Mouse (Mus musculus): Measurements from ENCODE around the gene Hmg20a. TPM values are rescaled to one million over a fixed set of nuclear protein-coding genes. Genes with fewer than 3 reads are reported as not detected.

Hmg20a gene
- polyA plus RNA-seq, 1 experiment from 2014 or later = 53.3 TPM

- Histone ChIP-seq H3K9ac (ENCODE audit: low read depth, low read length) (no peak overlapping the region), H3K27me3 (ENCODE audit: control insufficient read depth, insufficient read depth, low read length) (no peaks in the 10 kb centered on the region), H3K4me3 (ENCODE audit: low read depth, low read length) (no peak overlapping the region), H3K4me1 (ENCODE audit: control insufficient read depth, insufficient read depth, low read length) (peaks cover 26% of the 10 kb centered on the region), H3K36me3 (ENCODE audit: control insufficient read depth, insufficient read depth, low read length) (no peaks in the 10 kb centered on the region), H3K27ac (ENCODE audit: low read depth, low read length) (no peak overlapping the region), H3K4me2 (no peak overlapping the region), H3K9me3 (replicated peaks; ENCODE audit: control insufficient read depth, low read length) (no peaks in the 10 kb centered on the region)
- WGBS (ENCODE audit: insufficient replicate concordance) = 78% methylated on average over 2 of the region's 2 CpGs
- no peak for ATAC-seq (replicated peaks; ENCODE audit: insufficient number of reproducible peaks, low FRiP score, low TSS enrichment)
These were observed 91.9 kb downstream of the Hmg20a start for GRCm38 (mm10) chr9:56510281-56510680.

- no peak overlapping the region for H3K4me2 ChIP-seq
- peaks cover 23% of the 10 kb centered on the region for H3K4me1 ChIP-seq (ENCODE audit: control insufficient read depth, insufficient read depth, low read length)
- WGBS (ENCODE audit: insufficient replicate concordance) = 84% methylated on average over 4 of the region's 4 CpGs
- H3K27me3 ChIP-seq (ENCODE audit: control insufficient read depth, insufficient read depth, low read length) = no peaks in the 10 kb centered on the region
- H3K9me3 ChIP-seq (replicated peaks; ENCODE audit: control insufficient read depth, low read length) = no peaks in the 10 kb centered on the region
- H3K9ac ChIP-seq (ENCODE audit: low read depth, low read length) = no peak overlapping the region
- H3K4me3 ChIP-seq (ENCODE audit: low read depth, low read length) = no peak overlapping the region
- no peaks in the 10 kb centered on the region for H3K36me3 ChIP-seq (ENCODE audit: control insufficient read depth, insufficient read depth, low read length)
- no peak for ATAC-seq (replicated peaks; ENCODE audit: insufficient number of reproducible peaks, low FRiP score, low TSS enrichment)
- no peak overlapping the region for H3K27ac ChIP-seq (ENCODE audit: low read depth, low read length)
These were observed 94.1 kb downstream of the Hmg20a start for GRCm38 (mm10) chr9:56512486-56512885.

DNA sequence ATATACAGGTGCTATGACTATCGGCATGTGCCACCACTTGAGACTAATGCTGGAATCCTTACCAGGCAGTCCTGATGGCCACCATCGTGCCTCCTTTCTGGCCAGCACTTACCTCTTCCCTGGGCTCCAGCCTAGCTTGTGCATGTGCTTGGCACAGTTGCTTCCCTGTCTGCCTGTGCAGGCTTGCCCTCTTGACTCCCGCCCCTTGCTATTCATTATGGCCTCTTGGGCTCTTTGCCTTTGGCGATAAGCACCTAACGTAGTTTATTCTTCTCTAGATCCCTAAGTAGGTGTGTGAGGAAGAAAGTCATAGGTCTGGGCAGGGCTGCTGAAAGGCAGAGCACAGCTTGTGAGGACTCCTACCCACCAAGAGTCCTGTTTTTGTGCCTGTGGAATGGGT lies 96.7 kb downstream of the Hmg20a start:
- WGBS (ENCODE audit: insufficient replicate concordance) = 71% methylated on average over 5 of the region's 5 CpGs
- ATAC-seq (replicated peaks; ENCODE audit: insufficient number of reproducible peaks, low FRiP score, low TSS enrichment) = no peak
- H3K27me3 ChIP-seq (ENCODE audit: control insufficient read depth, insufficient read depth, low read length) = no peaks in the 10 kb centered on the region
- H3K4me2 ChIP-seq = no peak overlapping the region
- H3K4me1 ChIP-seq (ENCODE audit: control insufficient read depth, insufficient read depth, low read length) = peaks cover 15% of the 10 kb centered on the region; the same call in 1 of the 2 replicates
- H3K9ac ChIP-seq (ENCODE audit: low read depth, low read length) = no peak overlapping the region
- H3K9me3 ChIP-seq (replicated peaks; ENCODE audit: control insufficient read depth, low read length) = no peaks in the 10 kb centered on the region
- H3K36me3 ChIP-seq (ENCODE audit: control insufficient read depth, insufficient read depth, low read length) = no peaks in the 10 kb centered on the region
- H3K4me3 ChIP-seq (ENCODE audit: low read depth, low read length) = no peak overlapping the region
- H3K27ac ChIP-seq (ENCODE audit: low read depth, low read length) = no peak overlapping the region

DNA sequence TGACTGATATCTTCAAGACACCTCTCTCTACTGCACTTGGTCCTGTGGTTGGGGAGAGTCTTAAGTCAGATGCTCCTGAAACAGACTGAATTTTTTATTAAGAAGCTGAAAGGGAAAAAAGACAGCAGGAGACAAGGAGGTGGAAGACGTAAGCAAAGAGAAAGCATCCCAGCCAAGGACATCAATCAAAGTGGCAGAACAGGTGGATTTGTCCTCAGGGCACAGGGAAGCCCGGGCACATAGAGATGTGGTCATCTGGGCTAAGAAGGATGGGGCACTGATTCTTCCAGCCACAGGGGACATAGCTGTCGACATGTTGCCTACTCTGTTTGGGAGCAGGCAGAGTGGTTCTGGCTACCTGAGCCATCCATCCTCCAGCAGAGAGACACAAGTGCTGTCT lies 97.8 kb downstream of the Hmg20a start:
- H3K27ac ChIP-seq (ENCODE audit: low read depth, low read length) = no peak overlapping the region
- no peak overlapping the region for H3K4me2 ChIP-seq
- ATAC-seq (replicated peaks; ENCODE audit: insufficient number of reproducible peaks, low FRiP score, low TSS enrichment) = no peak
- H3K27me3 ChIP-seq (ENCODE audit: control insufficient read depth, insufficient read depth, low read length) = no peaks in the 10 kb centered on the region
- no peaks in the 10 kb centered on the region for H3K36me3 ChIP-seq (ENCODE audit: control insufficient read depth, insufficient read depth, low read length)
- H3K9me3 ChIP-seq (replicated peaks; ENCODE audit: control insufficient read depth, low read length) = no peaks in the 10 kb centered on the region
- 69% methylated on average over 3 of the region's 3 CpGs for WGBS (ENCODE audit: insufficient replicate concordance)
- no peak overlapping the region for H3K4me3 ChIP-seq (ENCODE audit: low read depth, low read length)
- no peak overlapping the region for H3K9ac ChIP-seq (ENCODE audit: low read depth, low read length)
- peaks cover 15% of the 10 kb centered on the region; the same call in 1 of the 2 replicates for H3K4me1 ChIP-seq (ENCODE audit: control insufficient read depth, insufficient read depth, low read length)

DNA sequence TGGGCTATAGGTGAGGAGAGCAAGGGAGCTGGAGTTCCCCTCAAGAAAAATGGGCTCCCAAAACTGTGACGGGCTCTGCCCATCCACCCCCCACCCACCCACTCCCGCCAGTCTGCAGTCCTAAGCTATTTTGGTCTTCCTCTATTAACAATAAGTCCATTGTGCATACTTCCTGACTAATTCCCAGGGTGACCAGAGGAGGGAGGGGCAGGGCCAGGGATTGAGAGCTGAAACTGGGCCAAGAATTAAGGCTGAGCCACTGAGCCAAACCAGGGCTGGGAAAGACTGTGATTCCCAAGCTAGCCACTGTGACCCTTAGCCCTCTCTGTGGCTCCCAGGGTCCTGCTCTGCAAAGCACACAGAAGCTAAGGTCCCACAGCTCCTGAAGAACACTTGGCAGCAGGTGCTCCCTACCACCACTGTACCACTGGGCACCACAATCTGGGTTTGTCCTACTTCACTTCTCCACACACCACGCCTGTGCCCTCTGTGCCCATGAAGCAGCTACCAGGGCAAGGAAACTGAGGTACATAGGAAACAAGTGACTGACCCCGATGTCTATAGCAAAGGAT lies 98.4 kb downstream of the Hmg20a start:
- H3K27me3 ChIP-seq (ENCODE audit: control insufficient read depth, insufficient read depth, low read length) = no peaks in the 10 kb centered on the region
- no peak overlapping the region for H3K4me3 ChIP-seq (ENCODE audit: low read depth, low read length)
- H3K4me2 ChIP-seq = no peak overlapping the region
- peaks cover 15% of the 10 kb centered on the region; the same call in 1 of the 2 replicates for H3K4me1 ChIP-seq (ENCODE audit: control insufficient read depth, insufficient read depth, low read length)
- 62% methylated on average over 4 of the region's 4 CpGs for WGBS (ENCODE audit: insufficient replicate concordance)
- H3K9me3 ChIP-seq (replicated peaks; ENCODE audit: control insufficient read depth, low read length) = no peaks in the 10 kb centered on the region
- no peak for ATAC-seq (replicated peaks; ENCODE audit: insufficient number of reproducible peaks, low FRiP score, low TSS enrichment)
- no peak overlapping the region for H3K27ac ChIP-seq (ENCODE audit: low read depth, low read length)
- H3K36me3 ChIP-seq (ENCODE audit: control insufficient read depth, insufficient read depth, low read length) = no peaks in the 10 kb centered on the region
- no peak overlapping the region for H3K9ac ChIP-seq (ENCODE audit: low read depth, low read length)

GRCm38 (mm10) chr9:56522281-56522680 lies 103.9 kb downstream of the Hmg20a start:
- Histone ChIP-seq H3K4me2 (no peak overlapping the region), H3K4me1 (ENCODE audit: control insufficient read depth, insufficient read depth, low read length) (no peaks in the 10 kb centered on the region; the same call in 1 of the 2 replicates), H3K36me3 (ENCODE audit: control insufficient read depth, insufficient read depth, low read length) (no peaks in the 10 kb centered on the region), H3K27me3 (ENCODE audit: control insufficient read depth, insufficient read depth, low read length) (no peaks in the 10 kb centered on the region), H3K4me3 (ENCODE audit: low read depth, low read length) (no peak overlapping the region), H3K27ac (ENCODE audit: low read depth, low read length) (no peak overlapping the region), H3K9ac (ENCODE audit: low read depth, low read length) (no peak overlapping the region), H3K9me3 (replicated peaks; ENCODE audit: control insufficient read depth, low read length) (no peaks in the 10 kb centered on the region)
- 57% methylated on average over 10 of the region's 10 CpGs for WGBS (ENCODE audit: insufficient replicate concordance)
- no peak for ATAC-seq (replicated peaks; ENCODE audit: insufficient number of reproducible peaks, low FRiP score, low TSS enrichment)

DNA sequence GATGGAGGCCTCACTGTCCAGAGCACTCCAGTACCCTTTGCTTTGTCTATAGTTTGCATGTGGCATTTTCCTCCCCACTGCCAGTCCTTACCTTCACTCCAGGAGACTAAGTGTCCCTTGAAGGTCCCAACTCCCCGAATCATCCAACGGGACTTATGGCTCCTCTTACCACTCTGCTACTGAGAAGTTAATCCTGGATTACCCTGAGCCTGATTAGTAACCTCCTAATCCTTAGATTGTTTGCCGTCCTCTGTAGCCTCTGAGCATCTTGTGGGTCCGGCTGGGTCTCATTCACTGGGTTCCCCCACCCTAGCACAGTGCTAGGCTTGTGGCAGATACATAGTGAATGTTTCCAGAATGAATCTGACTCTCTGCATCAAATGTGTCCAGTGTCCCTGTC lies 109.5 kb downstream of the Hmg20a start:
- no peak overlapping the region for H3K4me3 ChIP-seq (ENCODE audit: low read depth, low read length)
- H3K4me2 ChIP-seq = no peak overlapping the region
- no peak for ATAC-seq (replicated peaks; ENCODE audit: insufficient number of reproducible peaks, low FRiP score, low TSS enrichment)
- WGBS (ENCODE audit: insufficient replicate concordance) = 74% methylated on average over 4 of the region's 4 CpGs
- no peaks in the 10 kb centered on the region for H3K27me3 ChIP-seq (ENCODE audit: control insufficient read depth, insufficient read depth, low read length)
- no peaks in the 10 kb centered on the region for H3K4me1 ChIP-seq (ENCODE audit: control insufficient read depth, insufficient read depth, low read length)
- no peak overlapping the region for H3K9ac ChIP-seq (ENCODE audit: low read depth, low read length)
- H3K27ac ChIP-seq (ENCODE audit: low read depth, low read length) = no peak overlapping the region
- no peaks in the 10 kb centered on the region for H3K36me3 ChIP-seq (ENCODE audit: control insufficient read depth, insufficient read depth, low read length)
- H3K9me3 ChIP-seq (replicated peaks; ENCODE audit: control insufficient read depth, low read length) = no peaks in the 10 kb centered on the region

DNA sequence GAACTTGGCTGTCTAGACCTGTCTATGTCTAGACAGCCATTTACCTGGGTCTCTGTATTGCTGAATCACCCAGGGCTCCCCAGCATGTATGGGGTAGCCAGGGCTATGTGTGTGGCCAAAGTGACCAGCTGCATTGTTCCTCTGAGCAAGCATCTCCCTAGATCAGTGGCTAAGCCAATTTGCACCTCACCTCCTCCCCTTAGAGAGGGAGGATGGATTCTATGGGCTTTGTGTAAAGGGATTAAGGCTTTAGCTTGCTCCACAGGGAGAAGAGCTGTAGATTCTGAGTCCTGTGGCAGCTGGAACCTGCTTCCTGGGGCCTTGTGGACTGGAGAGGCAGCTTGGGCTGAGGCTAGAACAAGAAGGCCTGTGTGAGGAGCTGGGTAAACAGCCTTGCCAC lies 113.6 kb downstream of the Hmg20a start:
- peaks cover 2% of the 10 kb centered on the region; the same call in 1 of the 2 replicates for H3K4me1 ChIP-seq (ENCODE audit: control insufficient read depth, insufficient read depth, low read length)
- H3K27ac ChIP-seq (ENCODE audit: low read depth, low read length) = no peak overlapping the region
- no peaks in the 10 kb centered on the region for H3K36me3 ChIP-seq (ENCODE audit: control insufficient read depth, insufficient read depth, low read length)
- no peak overlapping the region for H3K4me2 ChIP-seq
- ATAC-seq (replicated peaks; ENCODE audit: insufficient number of reproducible peaks, low FRiP score, low TSS enrichment) = no peak
- no peak overlapping the region for H3K9ac ChIP-seq (ENCODE audit: low read depth, low read length)
- no peaks in the 10 kb centered on the region for H3K9me3 ChIP-seq (replicated peaks; ENCODE audit: control insufficient read depth, low read length)
- no peak overlapping the region for H3K4me3 ChIP-seq (ENCODE audit: low read depth, low read length)
- no peaks in the 10 kb centered on the region for H3K27me3 ChIP-seq (ENCODE audit: control insufficient read depth, insufficient read depth, low read length)

- H3K36me3 ChIP-seq (ENCODE audit: control insufficient read depth, insufficient read depth, low read length) = no peaks in the 10 kb centered on the region
- no peak overlapping the region for H3K9ac ChIP-seq (ENCODE audit: low read depth, low read length)
- H3K4me1 ChIP-seq (ENCODE audit: control insufficient read depth, insufficient read depth, low read length) = peaks cover 2% of the 10 kb centered on the region; the same call in 1 of the 2 replicates
- no peaks in the 10 kb centered on the region for H3K9me3 ChIP-seq (replicated peaks; ENCODE audit: control insufficient read depth, low read length)
- no peak overlapping the region for H3K4me3 ChIP-seq (ENCODE audit: low read depth, low read length)
- 62% methylated on average over 9 of the region's 9 CpGs for WGBS (ENCODE audit: insufficient replicate concordance)
- ATAC-seq (replicated peaks; ENCODE audit: insufficient number of reproducible peaks, low FRiP score, low TSS enrichment) = no peak
- no peak overlapping the region for H3K27ac ChIP-seq (ENCODE audit: low read depth, low read length)
- no peak overlapping the region for H3K4me2 ChIP-seq
- no peaks in the 10 kb centered on the region for H3K27me3 ChIP-seq (ENCODE audit: control insufficient read depth, insufficient read depth, low read length)
These were observed 115.5 kb downstream of the Hmg20a start for GRCm38 (mm10) chr9:56533916-56534315.

Measured in heart, embryonic 11.5 days (tissue).